Mouse (Mus musculus): Measurements from ENCODE around the gene Tcf7l1.

DNA sequence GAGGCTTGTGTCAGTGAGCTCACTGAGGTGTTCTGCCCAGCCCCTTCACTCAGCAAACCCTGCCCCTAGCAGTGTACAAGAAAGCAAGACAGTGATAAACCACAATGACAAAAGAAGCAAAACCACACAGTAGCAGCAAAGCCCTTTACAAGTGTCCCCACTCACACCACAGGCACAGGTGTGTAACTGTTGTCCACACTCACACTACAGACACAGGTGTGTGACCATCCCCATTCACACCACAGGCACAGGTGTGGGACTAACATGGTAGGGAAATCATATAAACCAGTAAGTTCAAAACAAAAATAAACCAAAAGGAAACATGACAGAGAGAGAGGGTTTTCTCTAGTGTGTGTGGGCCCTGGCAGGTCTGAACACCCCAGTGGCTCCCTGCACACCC lies 200.7 kb downstream of the Tcf7l1 start:
- TF ChIP-seq CTCF (IDR thresholded peaks at IDR 0.05; ENCODE audit: low read depth) = no peak
- TF ChIP-seq EP300 (IDR thresholded peaks at IDR 0.05; ENCODE audit: low read depth) = no peak
